Mouse (Mus musculus): ENCODE results near the gene Dnal1.

GRCm38 (mm10) chr12:84137131-84137530 lies 23.0 kb downstream of the Dnal1 start:
- TF ChIP-seq GATA1 (IDR thresholded peaks at IDR 0.05; ENCODE audit: low read length) (no peak), TAL1 (IDR thresholded peaks at IDR 0.05; ENCODE audit: low read length) (no peak)

Measured in erythroblast, embryonic 14.5 days (primary cell).